Mouse (Mus musculus): ENCODE results near the gene Zbtb16. TPM values are rescaled to one million over a fixed set of nuclear protein-coding genes. Genes with fewer than 3 reads are reported as not detected.

The Zbtb16 gene
- polyA plus RNA-seq, 1 experiment from 2014 or later = 7.0 TPM

GRCm38 (mm10) chr9:48728731-48729123 lies 107.3 kb downstream of the Zbtb16 start:
- WGBS = 73% methylated on average over 13 of the region's 13 CpGs
- Histone ChIP-seq H3K4me2 (no peak overlapping the region), H3K36me3 (no peaks in the 10 kb centered on the region), H3K27ac (no peak overlapping the region), H3K27me3 (peaks cover 19% of the 10 kb centered on the region), H3K9me3 (no peaks in the 10 kb centered on the region), H3K9ac (no peak overlapping the region), H3K4me3 (no peak overlapping the region), H3K4me1 (peaks cover 29% of the 10 kb centered on the region)
- ATAC-seq (ENCODE audit: borderline replicate concordance, extremely low read depth, low FRiP score, low TSS enrichment) = no peak

GRCm38 (mm10) chr9:48728083-48728730 lies 107.8 kb downstream of the Zbtb16 start:
- ATAC-seq (ENCODE audit: borderline replicate concordance, extremely low read depth, low FRiP score, low TSS enrichment) = no peak
- 39% methylated on average over 10 of the region's 10 CpGs for WGBS
- no peak overlapping the region for H3K9ac ChIP-seq

GRCm38 (mm10) chr9:48726341-48726740 lies 109.7 kb downstream of the Zbtb16 start:
- Histone ChIP-seq H3K4me2 (no peak overlapping the region), H3K27ac (no peak overlapping the region), H3K36me3 (no peaks in the 10 kb centered on the region), H3K9ac (no peak overlapping the region), H3K4me1 (peaks cover 38% of the 10 kb centered on the region), H3K9me3 (no peaks in the 10 kb centered on the region), H3K27me3 (peaks cover 4% of the 10 kb centered on the region; the same call in 1 of the 2 replicates), H3K4me3 (no peak overlapping the region)
- no peak for ATAC-seq (ENCODE audit: borderline replicate concordance, extremely low read depth, low FRiP score, low TSS enrichment)
- 60% methylated on average over 8 of the region's 8 CpGs for WGBS

More at GRCm38 (mm10) chr9:48728083-48728730, 107.8 kb downstream of the Zbtb16 start:
- H3K27ac ChIP-seq = no peak overlapping the region
- H3K4me1 ChIP-seq = peaks cover 31% of the 10 kb centered on the region
- peaks cover 19% of the 10 kb centered on the region for H3K27me3 ChIP-seq
- H3K4me2 ChIP-seq = no peak overlapping the region
- H3K4me3 ChIP-seq = no peak overlapping the region
- H3K9me3 ChIP-seq = no peaks in the 10 kb centered on the region
- H3K36me3 ChIP-seq = no peaks in the 10 kb centered on the region

GRCm38 (mm10) chr9:48725918-48726317 lies 110.1 kb downstream of the Zbtb16 start:
- 61% methylated on average over 4 of the region's 4 CpGs for WGBS
- peaks cover 38% of the 10 kb centered on the region for H3K4me1 ChIP-seq
- ATAC-seq (ENCODE audit: borderline replicate concordance, extremely low read depth, low FRiP score, low TSS enrichment) = no peak
- no peaks in the 10 kb centered on the region; the same call in 1 of the 2 replicates for H3K27me3 ChIP-seq
- H3K27ac ChIP-seq = no peak overlapping the region
- H3K4me2 ChIP-seq = no peak overlapping the region
- no peak overlapping the region for H3K4me3 ChIP-seq
- H3K36me3 ChIP-seq = no peaks in the 10 kb centered on the region
- no peaks in the 10 kb centered on the region for H3K9me3 ChIP-seq
- no peak overlapping the region for H3K9ac ChIP-seq

- Histone ChIP-seq H3K27ac (no peak overlapping the region), H3K9me3 (no peaks in the 10 kb centered on the region), H3K4me2 (no peak overlapping the region), H3K36me3 (no peaks in the 10 kb centered on the region), H3K27me3 (no peaks in the 10 kb centered on the region; the same call in 1 of the 2 replicates), H3K9ac (no peak overlapping the region), H3K4me3 (no peak overlapping the region), H3K4me1 (peaks cover 38% of the 10 kb centered on the region)
- WGBS = 90% methylated on average over 6 of the region's 6 CpGs
- ATAC-seq (ENCODE audit: borderline replicate concordance, extremely low read depth, low FRiP score, low TSS enrichment) = no peak
Observed at GRCm38 (mm10) chr9:48725161-48725560, 110.9 kb downstream of the Zbtb16 start.

GRCm38 (mm10) chr9:48724733-48725132 lies 111.3 kb downstream of the Zbtb16 start:
- H3K27ac ChIP-seq = peak overlapping the region; percentile 95; the same call in 1 of the 2 replicates
- H3K36me3 ChIP-seq = no peaks in the 10 kb centered on the region
- no peaks in the 10 kb centered on the region; the same call in 1 of the 2 replicates for H3K27me3 ChIP-seq
- ATAC-seq (ENCODE audit: borderline replicate concordance, extremely low read depth, low FRiP score, low TSS enrichment) = no peak
- H3K4me1 ChIP-seq = peaks cover 38% of the 10 kb centered on the region
- WGBS = 62% methylated on average over 3 of the region's 3 CpGs
- no peak overlapping the region for H3K4me2 ChIP-seq
- H3K9me3 ChIP-seq = no peaks in the 10 kb centered on the region
- no peak overlapping the region for H3K9ac ChIP-seq
- H3K4me3 ChIP-seq = no peak overlapping the region

GRCm38 (mm10) chr9:48723511-48724304 lies 112.3 kb downstream of the Zbtb16 start:
- H3K4me2 ChIP-seq = 0 out of 2 replicates have a peak overlapping the region, but pooled peaks have one; percentile 22
- ATAC-seq (ENCODE audit: borderline replicate concordance, extremely low read depth, low FRiP score, low TSS enrichment) = peak; percentile 89
- WGBS = 8% methylated on average over 10 of the region's 10 CpGs
- H3K9me3 ChIP-seq = no peaks in the 10 kb centered on the region
- H3K36me3 ChIP-seq = no peaks in the 10 kb centered on the region
- H3K4me1 ChIP-seq = peaks cover 30% of the 10 kb centered on the region
- peak overlapping the region; percentile 95 for H3K27ac ChIP-seq
- no peak overlapping the region for H3K4me3 ChIP-seq
- no peak overlapping the region for H3K9ac ChIP-seq
- H3K27me3 ChIP-seq = no peaks in the 10 kb centered on the region; the same call in 1 of the 2 replicates

- Histone ChIP-seq H3K9me3 (no peaks in the 10 kb centered on the region), H3K9ac (no peak overlapping the region; the same call in 1 of the 2 replicates), H3K27ac (peak overlapping the region; percentile 95), H3K4me3 (no peak overlapping the region), H3K27me3 (no peaks in the 10 kb centered on the region; the same call in 1 of the 2 replicates), H3K36me3 (no peaks in the 10 kb centered on the region), H3K4me1 (peaks cover 24% of the 10 kb centered on the region), H3K4me2 (peak overlapping the region; percentile 22; the same call in 1 of the 2 replicates)
- ATAC-seq (ENCODE audit: borderline replicate concordance, extremely low read depth, low FRiP score, low TSS enrichment) = no peak
- 22% methylated on average over 3 of the region's 3 CpGs for WGBS
Observed at GRCm38 (mm10) chr9:48723025-48723424, 113.0 kb downstream of the Zbtb16 start.

GRCm38 (mm10) chr9:48722261-48722920 lies 113.6 kb downstream of the Zbtb16 start:
- Histone ChIP-seq H3K9ac (no peak overlapping the region; the same call in 1 of the 2 replicates), H3K4me1 (peaks cover 21% of the 10 kb centered on the region), H3K4me2 (no peak overlapping the region), H3K27ac (peak overlapping the region; percentile 95), H3K4me3 (no peak overlapping the region), H3K9me3 (no peaks in the 10 kb centered on the region), H3K27me3 (no peaks in the 10 kb centered on the region; the same call in 1 of the 2 replicates), H3K36me3 (no peaks in the 10 kb centered on the region)
- WGBS = 74% methylated on average over 3 of the region's 3 CpGs
- ATAC-seq (ENCODE audit: borderline replicate concordance, extremely low read depth, low FRiP score, low TSS enrichment) = no peak

GRCm38 (mm10) chr9:48721655-48722054 lies 114.4 kb downstream of the Zbtb16 start:
- Histone ChIP-seq H3K27me3 (no peaks in the 10 kb centered on the region; the same call in 1 of the 2 replicates), H3K27ac (no peak overlapping the region), H3K4me2 (no peak overlapping the region), H3K9me3 (no peaks in the 10 kb centered on the region), H3K9ac (no peak overlapping the region), H3K4me3 (no peak overlapping the region), H3K36me3 (no peaks in the 10 kb centered on the region), H3K4me1 (peaks cover 21% of the 10 kb centered on the region)
- WGBS = 88% methylated on average over 6 of the region's 6 CpGs
- ATAC-seq (ENCODE audit: borderline replicate concordance, extremely low read depth, low FRiP score, low TSS enrichment) = no peak

- no peak overlapping the region for H3K27ac ChIP-seq
- no peak for ATAC-seq (ENCODE audit: borderline replicate concordance, extremely low read depth, low FRiP score, low TSS enrichment)
- H3K9ac ChIP-seq = no peak overlapping the region
- WGBS = 62% methylated on average over 3 of the region's 3 CpGs
- peaks cover 21% of the 10 kb centered on the region for H3K4me1 ChIP-seq
- no peak overlapping the region for H3K4me2 ChIP-seq
- H3K4me3 ChIP-seq = no peak overlapping the region
- H3K36me3 ChIP-seq = no peaks in the 10 kb centered on the region
- H3K27me3 ChIP-seq = no peaks in the 10 kb centered on the region; the same call in 1 of the 2 replicates
- no peaks in the 10 kb centered on the region for H3K9me3 ChIP-seq
Observed at GRCm38 (mm10) chr9:48721172-48721571, 114.8 kb downstream of the Zbtb16 start.
